Comparison of ENCODE assay signal across 9 mouse cellular contexts in genomic region chr9:28748902-28749301, GRCm38 (mm10).
DNase-seq lines count a peak whose midpoint lies in the region; ATAC-seq and TF ChIP-seq lines count a peak whose summit lies in the region.
"Had no signal": no experiment of that assay in that cellular context is flagged by ENCODE, and none has a peak within 500 bp of the region (broad histone marks: within the 10 kb centered on the region; RNA-seq: fewer than 3 reads in every experiment).

No protein-coding gene starts in this region.

- no peak overlapping the region for H3K27ac ChIP-seq in embryonic facial prominence, embryonic 10.5 days (replicated peaks)
- H3K27ac ChIP-seq: liver, embryonic 14.5 days had no signal

- no peaks in the 10 kb centered on the region for H3K4me1 ChIP-seq in embryonic facial prominence, embryonic 10.5 days

- H3K4me3 ChIP-seq in embryonic facial prominence, embryonic 10.5 days: no peak overlapping the region

- no peak for ATAC-seq in Patski
- no peak for ATAC-seq in erythroid progenitor cell, adult 5-6 weeks (replicated peaks; ENCODE audit: low FRiP score, poor library complexity, severe bottlenecking)

- CTCF ChIA-PET in Patski (lab: Charles Lee): interaction anchor here (0.6 kb wide), 1 partner anchor 328 kb away, joined by 3 read pairs; no protein-coding TSS in a partner anchor

- peak; percentile 3 for DNase-seq in kidney, adult 18-20 months
- no peak for DNase-seq in kidney, adult 11 months
- DNase-seq in 416B (ENCODE audit: low read depth): peak; percentile 33
- no peak for DNase-seq in Patski (ENCODE audit: low read depth, low spot score)
- DNase-seq in embryonic facial prominence, embryonic 10.5 days (ENCODE audit: low spot score): peak; percentile 19
- no peak for DNase-seq in thymus, postnatal 0 days (ENCODE audit: low spot score)
- DNase-seq in gastrocnemius, adult 8-10 months (ENCODE audit: low spot score in 2 of 2): no peak

- no peaks in the 10 kb centered on the region for H3K36me3 ChIP-seq in embryonic facial prominence, embryonic 10.5 days (replicated peaks)

- POLR2A ChIA-PET in Patski (lab: Charles Lee): no interaction called here

- peaks cover 16% of the 10 kb centered on the region for H3K27me3 ChIP-seq in Patski
- H3K27me3 ChIP-seq in embryonic facial prominence, embryonic 10.5 days (replicated peaks; ENCODE audit: low read depth, poor library complexity, severe bottlenecking): no peaks in the 10 kb centered on the region

- TF ChIP-seq CTCF in Patski (IDR thresholded peaks at IDR 0.05): peak; percentile 45

- in situ Hi-C loops in Patski (cut with MboI; ENCODE audit: low pct_unique_long_range_greater_than_20kb): no loop called here

- WGBS in embryonic facial prominence, embryonic 10.5 days: 70% methylated on average over 2 of the region's 2 CpGs

- no peaks in the 10 kb centered on the region for H3K9me3 ChIP-seq in embryonic facial prominence, embryonic 10.5 days

Comparison
In these comparisons a context has a peak if more than half of its experiments do, and no peak if none do; other contexts are left out.
1. DNase-seq: peak in kidney, adult 18-20 months (single experiment), 416B (single experiment) and embryonic facial prominence, embryonic 10.5 days (single experiment); none in kidney, adult 11 months (single experiment), Patski (single experiment), thymus, postnatal 0 days (single experiment) and gastrocnemius, adult 8-10 months (0 of 2).